Mouse (Mus musculus) CD4-positive, CD25-positive, alpha-beta regulatory T cell, adult 2 months (primary cell): ENCODE measurements at regions not wholly inside any gene's neighbourhood (a gene's known extent, or its start where the extent isn't known, plus 50 kb on each side); places are given as distances from the start of the nearest gene placed in this dataset.

Source experiments
- DNase-seq: peaks from one replicate; pipeline ENCODE4 v3.0.0-alpha.2; 2012; ENCODE audit warnings: low read depth, low spot score

- DNase-seq = no peak
Measured at GRCm38 (mm10) chr1:44388091-44388490, 163.2 kb upstream of the Gulp1 start.

GRCm38 (mm10) chr1:44392141-44392540 is 159.2 kb upstream of the Gulp1 start:
- no peak for DNase-seq

- DNase-seq = no peak
Measured at GRCm38 (mm10) chr1:44395538-44395937, 155.8 kb upstream of the Gulp1 start.

- DNase-seq = no peak
Measured at GRCm38 (mm10) chr1:44398066-44398465, 153.2 kb upstream of the Gulp1 start.

- peak; percentile 0 for DNase-seq
Measured at GRCm38 (mm10) chr1:44437822-44438221, 113.5 kb upstream of the Gulp1 start.
